Mouse (Mus musculus): ENCODE data around the gene Pilrb1. TPM values are rescaled to one million over a fixed set of nuclear protein-coding genes. Genes with fewer than 3 reads are reported as not detected.
"Not testable (repeated sequence)": the region's sequence is repeated elsewhere in the genome, so short reads cannot be mapped to it uniquely, and the experiment has no call there.

The Pilrb1 gene
- not detected in 2 replicates for polyA plus RNA-seq (2016; fragmentation: Nextera tagmentation; extraction: Ambion mirVana)

DNA sequence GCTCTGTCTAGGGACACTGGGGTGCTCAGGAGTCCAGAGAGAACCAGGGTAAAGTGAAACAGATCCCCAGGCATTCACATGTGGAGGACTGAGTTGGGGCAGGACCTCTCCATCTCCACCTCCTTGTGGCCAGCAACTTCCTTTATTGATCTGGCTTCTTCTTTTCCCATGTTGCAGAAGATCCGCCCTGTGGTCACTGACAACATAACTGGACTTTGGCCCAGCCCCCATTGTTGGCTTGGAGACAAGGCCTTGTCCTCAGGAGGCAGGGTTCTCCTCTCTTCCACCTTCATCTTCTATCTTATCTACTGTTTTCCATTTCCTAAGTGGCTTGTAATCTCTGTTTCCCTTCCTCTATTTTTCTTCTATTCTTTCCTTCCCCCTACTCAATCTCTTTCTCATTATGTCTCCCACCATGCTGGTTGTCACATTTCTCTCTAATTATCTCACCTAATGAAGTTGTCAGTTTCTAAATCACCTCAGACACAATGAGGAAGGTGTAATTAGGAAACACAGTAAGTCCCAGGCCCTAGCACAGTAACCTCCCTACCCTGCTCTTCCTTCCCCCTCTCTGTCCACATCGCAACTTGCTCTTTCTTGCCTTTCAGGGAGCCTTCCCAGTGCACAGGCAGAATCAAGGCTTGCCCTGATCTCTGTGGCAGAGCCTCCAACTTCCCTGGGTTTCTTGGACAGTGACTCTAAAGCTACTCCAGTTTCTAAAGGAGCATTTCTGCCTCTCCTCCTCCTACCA, at the start of gene Pilrb1:
Gene Pilrb1, minus strand, starts transcription at position 147 of the 751 bp plus-strand sequence.
- not testable (repeated sequence) for H3K9me3 ChIP-seq; ATAC-seq (ENCODE audit: low FRiP score, low read depth); H3K27me3 ChIP-seq; H3K9ac ChIP-seq (replicated peaks); H3K4me3 ChIP-seq; H3K27ac ChIP-seq (replicated peaks); H3K36me3 ChIP-seq; H3K4me2 ChIP-seq (replicated peaks); H3K4me1 ChIP-seq
- WGBS: 68% methylated on average over 2 of the region's 2 CpGs

DNA sequence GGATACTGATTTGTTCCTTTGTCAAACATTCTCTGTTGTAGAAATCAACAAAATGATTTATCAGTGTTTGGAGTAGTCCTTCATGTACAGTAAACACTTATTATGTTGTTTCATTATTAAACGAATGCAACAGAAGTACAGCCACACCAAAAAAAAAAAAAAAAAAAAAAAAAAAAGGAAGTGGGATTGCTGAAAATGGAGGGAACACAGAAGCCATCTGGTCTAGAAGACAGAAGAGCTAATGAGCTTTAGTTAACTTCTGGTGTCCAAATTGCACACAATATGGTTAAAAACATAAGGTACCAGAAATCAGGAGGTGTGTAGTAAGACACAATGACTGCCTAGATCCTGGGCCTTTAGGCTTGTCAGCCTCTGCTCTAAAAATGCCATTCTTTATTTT, 39.9 kb upstream of the Pilrb1 start:
- Histone ChIP-seq H3K27me3 (no peaks in the 10 kb centered on the region), H3K4me1 (no peaks in the 10 kb centered on the region), H3K4me3 (no peak overlapping the region), H3K9ac (replicated peaks) (no peak overlapping the region), H3K4me2 (replicated peaks) (no peak overlapping the region), H3K27ac (replicated peaks) (no peak overlapping the region), H3K9me3 (no peaks in the 10 kb centered on the region), H3K36me3 (no peaks in the 10 kb centered on the region)
- WGBS: 80% methylated on average over 1 of the region's 1 CpGs
- no peak for ATAC-seq (ENCODE audit: low FRiP score, low read depth)

DNA sequence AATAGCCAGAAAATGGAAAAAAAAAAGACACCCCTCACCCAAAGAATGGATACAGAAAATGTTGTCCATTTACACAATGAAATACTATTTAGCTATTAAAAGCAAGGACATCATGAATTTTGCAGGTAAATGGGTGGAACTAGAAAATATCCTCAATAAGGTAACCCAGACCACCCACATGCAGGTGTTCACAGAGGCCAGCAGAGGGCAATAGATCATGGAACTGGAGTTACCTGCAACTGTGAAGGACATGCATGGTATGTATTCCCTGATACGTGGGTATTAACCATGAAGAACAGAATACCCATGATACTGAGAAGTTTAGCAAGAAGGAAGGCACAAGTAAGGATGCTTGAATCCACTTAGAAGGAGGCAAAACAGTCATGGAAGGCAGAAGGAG, 35.0 kb upstream of the Pilrb1 start:
- Histone ChIP-seq H3K9ac (replicated peaks) (no peak overlapping the region), H3K9me3 (no peaks in the 10 kb centered on the region), H3K27ac (replicated peaks) (no peak overlapping the region), H3K27me3 (no peaks in the 10 kb centered on the region), H3K4me3 (no peak overlapping the region), H3K36me3 (no peaks in the 10 kb centered on the region), H3K4me1 (no peaks in the 10 kb centered on the region), H3K4me2 (replicated peaks) (no peak overlapping the region)
- WGBS: 55% methylated on average over 1 of the region's 1 CpGs
- no peak for ATAC-seq (ENCODE audit: low FRiP score, low read depth)

DNA sequence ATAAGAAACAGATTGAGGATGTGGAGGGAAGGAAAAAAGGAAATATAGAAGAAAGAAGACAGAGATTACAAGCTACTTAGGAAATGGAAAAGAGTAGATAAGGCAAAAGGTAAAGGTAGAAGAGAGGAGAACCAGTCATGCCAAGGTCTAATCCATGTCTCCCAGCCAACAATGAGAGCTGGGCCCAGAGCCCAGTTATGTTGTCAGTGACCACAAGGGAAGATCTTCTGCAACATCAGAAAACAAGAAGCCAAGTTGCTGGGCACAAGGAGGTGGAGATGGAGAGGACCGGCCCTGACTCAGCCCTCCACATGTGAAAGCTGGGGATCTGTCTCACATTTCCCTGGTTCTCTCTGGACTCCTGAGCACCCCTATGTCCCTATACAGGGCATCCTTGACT, 29.8 kb upstream of the Pilrb1 start:
- no peak for ATAC-seq (ENCODE audit: low FRiP score, low read depth)

DNA sequence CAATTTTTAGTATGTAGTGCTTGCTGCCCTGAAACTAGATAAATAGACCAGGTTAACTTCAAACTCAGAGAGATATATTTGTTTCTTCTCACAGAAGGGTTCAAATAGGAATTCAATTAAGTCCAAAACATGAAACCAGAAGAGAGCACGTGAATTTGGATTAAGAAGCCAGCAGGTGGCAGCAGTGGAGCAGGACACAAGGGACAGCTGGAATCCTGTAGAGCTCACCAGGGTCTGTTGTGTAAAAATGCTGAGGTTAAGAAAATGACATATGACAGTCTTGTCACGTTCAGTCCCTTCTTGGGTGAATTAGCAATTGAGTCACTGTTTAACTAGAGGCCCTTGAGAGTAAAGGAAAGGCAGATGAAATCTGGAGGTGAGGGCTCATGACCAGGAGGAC, 28.0 kb upstream of the Pilrb1 start:
- H3K27ac ChIP-seq (replicated peaks): no peak overlapping the region
- H3K36me3 ChIP-seq: no peaks in the 10 kb centered on the region
- WGBS: 17% methylated on average over 2 of the region's 2 CpGs
- no peaks in the 10 kb centered on the region for H3K9me3 ChIP-seq
- H3K4me2 ChIP-seq (replicated peaks): no peak overlapping the region
- no peak overlapping the region for H3K9ac ChIP-seq (replicated peaks)
- H3K4me3 ChIP-seq: no peak overlapping the region
- no peak for ATAC-seq (ENCODE audit: low FRiP score, low read depth)
- H3K4me1 ChIP-seq: no peaks in the 10 kb centered on the region
- 0 out of 2 replicates have a peak, but pooled peaks cover 3% of the 10 kb centered on the region for H3K27me3 ChIP-seq

More for the DNA sequence above, 29.8 kb upstream of the Pilrb1 start:
- H3K4me1 ChIP-seq: no peaks in the 10 kb centered on the region
- WGBS: 100% methylated on average over 1 of the region's 1 CpGs
- H3K4me3 ChIP-seq: no peak overlapping the region
- no peaks in the 10 kb centered on the region for H3K36me3 ChIP-seq
- H3K27ac ChIP-seq (replicated peaks): no peak overlapping the region
- H3K27me3 ChIP-seq: 0 out of 2 replicates have a peak, but pooled peaks cover 3% of the 10 kb centered on the region
- H3K9ac ChIP-seq (replicated peaks): no peak overlapping the region
- H3K9me3 ChIP-seq: no peaks in the 10 kb centered on the region
- H3K4me2 ChIP-seq (replicated peaks): no peak overlapping the region

DNA sequence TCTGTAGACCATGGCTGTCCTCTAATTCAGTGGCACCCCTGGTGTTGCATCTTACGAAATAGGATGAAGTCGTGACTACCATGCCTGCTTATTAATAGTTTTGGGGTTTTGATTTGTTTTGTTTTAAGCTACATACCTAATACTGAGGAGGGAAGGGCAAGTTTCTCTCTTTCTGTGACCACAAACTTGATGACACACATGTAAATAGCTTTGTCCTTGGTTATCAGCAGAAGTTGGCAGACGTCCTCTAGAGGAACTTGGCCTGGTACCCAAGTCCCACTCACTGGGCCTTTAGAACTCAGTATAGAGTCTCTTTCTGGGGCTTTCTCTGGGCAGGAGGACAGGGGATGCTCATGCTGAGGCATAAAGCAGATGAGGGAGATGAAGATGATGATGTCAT, 25.4 kb upstream of the Pilrb1 start:
- no peaks in the 10 kb centered on the region for H3K4me1 ChIP-seq
- no peak overlapping the region for H3K9ac ChIP-seq (replicated peaks)
- H3K27me3 ChIP-seq: 0 out of 2 replicates have a peak, but pooled peaks cover 3% of the 10 kb centered on the region
- no peak overlapping the region for H3K4me2 ChIP-seq (replicated peaks)
- H3K36me3 ChIP-seq: no peaks in the 10 kb centered on the region
- no peaks in the 10 kb centered on the region for H3K9me3 ChIP-seq
- ATAC-seq (ENCODE audit: low FRiP score, low read depth): no peak
- H3K27ac ChIP-seq (replicated peaks): no peak overlapping the region
- 82% methylated on average over 3 of the region's 3 CpGs for WGBS
- H3K4me3 ChIP-seq: no peak overlapping the region

DNA sequence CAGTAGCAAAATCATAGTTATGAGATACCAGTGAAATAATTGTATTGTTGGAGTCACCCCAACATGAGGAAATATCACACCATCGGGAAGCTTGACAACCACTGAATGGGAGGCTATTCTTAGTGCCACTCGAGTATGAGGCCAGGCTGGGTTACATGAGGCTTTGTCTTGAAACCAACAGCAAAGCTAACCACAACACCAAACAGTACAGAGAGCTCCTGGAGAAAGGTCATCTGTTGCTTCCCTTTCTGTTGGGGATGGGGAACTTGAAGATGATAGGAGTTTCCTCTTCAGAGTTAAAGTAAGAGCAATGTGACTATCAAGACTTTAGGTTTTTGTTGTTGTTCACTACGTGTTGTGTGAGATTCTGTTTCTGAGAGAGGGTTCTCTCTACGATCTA, 25.0 kb upstream of the Pilrb1 start:
- Histone ChIP-seq H3K27ac (replicated peaks) (no peak overlapping the region), H3K9ac (replicated peaks) (no peak overlapping the region), H3K4me2 (replicated peaks) (no peak overlapping the region), H3K36me3 (no peaks in the 10 kb centered on the region), H3K4me1 (no peaks in the 10 kb centered on the region), H3K4me3 (no peak overlapping the region), H3K9me3 (no peaks in the 10 kb centered on the region), H3K27me3 (0 out of 2 replicates have a peak, but pooled peaks cover 3% of the 10 kb centered on the region)
- WGBS: 92% methylated on average over 4 of the region's 4 CpGs
- ATAC-seq (ENCODE audit: low FRiP score, low read depth): no peak

DNA sequence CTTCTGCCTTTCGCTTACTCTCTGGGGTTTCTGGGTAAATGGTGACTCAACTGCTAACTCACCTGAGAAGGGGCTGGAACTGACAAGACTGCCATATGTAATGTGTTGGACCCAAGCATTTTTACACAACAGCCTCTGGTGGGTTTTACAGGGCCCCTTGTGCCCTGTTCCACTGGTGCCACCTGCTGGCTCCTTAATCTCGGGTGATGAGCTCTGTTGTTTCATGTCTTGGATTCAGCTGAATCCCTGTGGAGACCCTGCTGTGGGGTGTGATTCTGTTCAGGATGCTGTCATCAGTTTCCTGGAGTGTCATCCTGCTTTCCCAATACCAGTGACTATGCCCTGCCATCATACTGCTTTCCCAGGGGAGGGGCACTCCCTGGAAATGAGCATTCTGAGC, 20.0 kb upstream of the Pilrb1 start:
- Histone ChIP-seq H3K27ac (replicated peaks) (no peak overlapping the region), H3K9ac (replicated peaks) (no peak overlapping the region), H3K27me3 (no peaks in the 10 kb centered on the region), H3K4me2 (replicated peaks) (no peak overlapping the region), H3K4me1 (no peaks in the 10 kb centered on the region), H3K4me3 (no peak overlapping the region), H3K36me3 (no peaks in the 10 kb centered on the region), H3K9me3 (no peaks in the 10 kb centered on the region)
- WGBS: 49% methylated on average over 2 of the region's 2 CpGs
- ATAC-seq (ENCODE audit: low FRiP score, low read depth): no peak

DNA sequence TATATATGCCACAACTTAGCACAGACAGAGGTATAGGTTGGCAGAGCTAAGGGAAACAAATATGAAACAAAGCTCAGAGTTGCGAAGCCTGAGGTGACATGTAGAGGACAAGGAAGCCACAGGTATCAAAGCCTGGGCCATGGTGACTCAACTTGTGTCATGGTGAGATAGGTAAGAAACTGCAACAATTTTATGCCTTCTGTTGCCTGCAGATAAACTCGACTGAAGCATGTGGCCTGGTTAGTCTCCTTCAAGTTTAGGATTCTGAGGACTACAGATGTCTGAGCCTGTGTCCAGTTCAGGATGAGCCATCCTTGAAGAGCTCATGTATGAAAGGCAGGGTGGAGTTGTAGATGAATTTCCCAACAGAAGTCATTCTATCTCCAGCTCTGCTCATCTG, 17.1 kb upstream of the Pilrb1 start:
- H3K4me1 ChIP-seq: no peaks in the 10 kb centered on the region
- H3K27ac ChIP-seq (replicated peaks): no peak overlapping the region
- WGBS: 79% methylated on average over 2 of the region's 2 CpGs
- H3K9ac ChIP-seq (replicated peaks): no peak overlapping the region
- no peaks in the 10 kb centered on the region for H3K36me3 ChIP-seq
- no peak for ATAC-seq (ENCODE audit: low FRiP score, low read depth)
- H3K27me3 ChIP-seq: no peaks in the 10 kb centered on the region
- H3K4me2 ChIP-seq (replicated peaks): no peak overlapping the region
- no peak overlapping the region for H3K4me3 ChIP-seq
- no peaks in the 10 kb centered on the region for H3K9me3 ChIP-seq

DNA sequence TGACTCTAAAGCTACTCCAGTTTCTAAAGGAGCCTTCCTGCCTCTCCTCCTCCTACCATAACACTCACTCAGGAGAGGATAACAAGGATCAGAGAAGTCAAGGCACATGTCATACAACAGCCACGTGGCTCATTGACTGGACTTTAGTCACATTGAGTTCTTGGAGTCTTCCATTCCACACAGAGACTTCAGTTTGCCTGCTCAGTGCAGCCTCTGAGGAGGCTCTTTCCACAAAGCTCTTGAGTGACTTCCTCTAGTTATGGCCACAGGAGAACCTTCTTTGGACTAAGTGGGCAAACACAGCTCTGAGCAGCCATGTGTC, 14.4 kb upstream of the Pilrb1 start:
- H3K9me3 ChIP-seq; H3K27me3 ChIP-seq; H3K4me3 ChIP-seq; H3K27ac ChIP-seq (replicated peaks); H3K4me1 ChIP-seq; ATAC-seq (ENCODE audit: low FRiP score, low read depth); H3K9ac ChIP-seq (replicated peaks); H3K36me3 ChIP-seq; H3K4me2 ChIP-seq (replicated peaks): not testable (repeated sequence)
- WGBS: 30% methylated on average over 1 of the region's 1 CpGs

DNA sequence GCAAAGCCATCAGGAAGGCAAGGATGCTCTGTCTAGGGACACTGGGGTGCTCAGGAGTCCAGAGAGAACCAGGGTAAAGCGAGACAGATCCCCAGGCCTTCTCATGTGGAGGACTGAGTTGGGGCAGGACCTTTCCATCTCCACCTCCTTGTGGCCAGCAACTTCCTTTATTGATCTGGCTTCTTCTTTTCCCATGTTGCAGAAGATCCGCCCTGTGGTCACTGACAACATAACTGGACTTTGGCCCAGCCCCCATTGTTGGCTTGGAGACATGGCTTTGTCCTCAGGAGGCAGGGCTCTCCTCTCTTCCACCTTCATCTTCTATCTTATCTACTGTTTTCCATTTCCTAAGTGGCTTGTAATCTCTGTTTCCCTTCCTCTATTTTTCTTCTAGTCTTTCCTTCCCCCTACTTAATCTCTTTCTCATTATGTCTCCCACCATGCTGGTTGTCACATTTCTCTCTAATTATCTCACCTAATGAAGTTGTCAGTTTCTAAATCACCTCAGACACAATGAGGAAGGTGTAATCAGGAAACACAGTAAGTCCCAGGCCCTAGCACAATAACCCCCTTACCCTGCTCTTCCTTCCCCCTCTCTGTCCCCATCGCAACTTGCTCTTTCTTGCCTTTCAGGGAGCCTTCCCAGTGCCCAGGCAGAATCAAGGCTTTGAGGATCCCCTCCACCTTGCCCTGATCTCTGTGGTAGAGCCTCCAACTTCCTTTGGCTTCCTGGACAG, 13.9 kb upstream of the Pilrb1 start, which contains the start of gene Pilrb2:
Gene Pilrb2, minus strand, starts transcription at position 172 of the 737 bp plus-strand sequence.
- H3K27me3 ChIP-seq; H3K27ac ChIP-seq (replicated peaks); H3K4me1 ChIP-seq; H3K4me2 ChIP-seq (replicated peaks); ATAC-seq (ENCODE audit: low FRiP score, low read depth); H3K36me3 ChIP-seq; H3K4me3 ChIP-seq; H3K9me3 ChIP-seq; H3K9ac ChIP-seq (replicated peaks): not testable (repeated sequence)
- WGBS: 76% methylated on average over 3 of the region's 3 CpGs

DNA sequence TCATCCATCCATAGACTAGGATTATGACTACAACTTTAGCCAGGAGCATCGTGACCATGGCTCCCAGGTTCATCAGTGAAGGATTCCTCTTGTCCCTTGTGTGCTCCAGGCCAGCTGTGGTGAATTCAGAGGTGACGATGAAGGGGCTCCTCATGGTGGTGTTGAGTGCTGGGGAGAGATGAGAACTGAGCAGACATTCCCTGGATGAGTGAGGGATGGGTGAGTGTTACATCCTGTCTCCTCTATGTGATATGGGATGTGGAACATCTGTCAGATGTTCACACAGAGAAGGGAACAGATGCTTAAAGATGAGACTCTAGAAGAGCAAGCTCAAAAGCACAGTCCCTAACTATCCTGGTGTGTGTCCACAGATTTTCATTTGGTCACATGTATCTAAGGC, 10.7 kb upstream of the Pilrb1 start:
- not testable (repeated sequence) for H3K27ac ChIP-seq (replicated peaks); H3K4me3 ChIP-seq; H3K4me2 ChIP-seq (replicated peaks); ATAC-seq (ENCODE audit: low FRiP score, low read depth); H3K36me3 ChIP-seq; H3K27me3 ChIP-seq; H3K4me1 ChIP-seq; H3K9me3 ChIP-seq; H3K9ac ChIP-seq (replicated peaks)
- WGBS: 72% methylated on average over 2 of the region's 2 CpGs

Data from midbrain, embryonic 12.5 days (tissue).